Mouse (Mus musculus) layer of hippocampus, adult 2 months (tissue): ENCODE data around the gene Olfr959. TPM values are rescaled to one million over a fixed set of nuclear protein-coding genes. Genes with fewer than 3 reads are reported as not detected.

ENCODE experiments used
- DNase-seq, 2 experiments: peaks; one replicate each; pipeline ENCODE4 v3.0.0; 2022; ENCODE audit warnings: low spot score in 2 of 2
- H3K27ac ChIP-seq: fragments of 200-600 bp; 2 replicates; pipeline ENCODE4 v1.8.1; 2022
- H3K4me3 ChIP-seq: fragments of 200-600 bp; 2 replicates; pipeline ENCODE4 v1.8.1; 2022; ENCODE audit warnings: mild to moderate bottlenecking
- CTCF ChIP-seq: fragments of 200-600 bp; conservative IDR thresholded peaks from 2 replicates; pipeline ENCODE4 v1.8.1; 2022; ENCODE audit warnings: antibody characterized with exemption, mild to moderate bottlenecking, moderate library complexity
- total RNA-seq, 2 experiments: library from RNA; stranded (reverse); gene quantifications; 2 replicates each; pipeline ENCODE4 v1.2.3; 2021

Gene Olfr959
- total RNA-seq, 2 experiments from 2014 or later, result not detected

DNA sequence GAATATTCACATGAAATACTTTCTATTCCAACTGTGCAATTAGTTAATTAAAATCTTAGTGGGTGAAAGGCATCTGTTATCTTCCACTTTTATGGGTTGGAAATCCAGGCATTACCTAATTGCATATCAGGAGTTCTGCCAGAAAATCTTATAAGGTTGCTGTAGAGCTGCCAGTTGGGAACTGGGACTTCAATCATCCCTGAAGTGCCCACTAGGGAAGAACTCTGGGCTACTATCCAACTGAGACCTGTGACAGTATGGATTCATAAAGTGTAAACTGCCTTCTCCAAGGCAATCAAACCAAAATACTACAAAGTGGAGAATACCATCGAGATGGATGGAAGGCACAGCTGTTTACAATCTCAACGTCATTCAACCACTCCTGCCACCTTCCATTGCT lies 21.4 kb downstream of the Olfr959 start, which contains the start of gene Olfr958:
Gene Olfr958 (minus strand): TSS at position 109 of the 400 bp plus-strand sequence.
- TF ChIP-seq CTCF, result peak; percentile 19; the same call in 1 of the 2 replicates
- 0 out of 2 replicates have a peak within 1 kb of the TSS, but pooled peaks have one; percentile 5 for H3K27ac ChIP-seq
- H3K4me3 ChIP-seq, result no peak within 1 kb of the TSS
- DNase-seq, result peak in 1 of 2 experiments; percentile 32

DNA sequence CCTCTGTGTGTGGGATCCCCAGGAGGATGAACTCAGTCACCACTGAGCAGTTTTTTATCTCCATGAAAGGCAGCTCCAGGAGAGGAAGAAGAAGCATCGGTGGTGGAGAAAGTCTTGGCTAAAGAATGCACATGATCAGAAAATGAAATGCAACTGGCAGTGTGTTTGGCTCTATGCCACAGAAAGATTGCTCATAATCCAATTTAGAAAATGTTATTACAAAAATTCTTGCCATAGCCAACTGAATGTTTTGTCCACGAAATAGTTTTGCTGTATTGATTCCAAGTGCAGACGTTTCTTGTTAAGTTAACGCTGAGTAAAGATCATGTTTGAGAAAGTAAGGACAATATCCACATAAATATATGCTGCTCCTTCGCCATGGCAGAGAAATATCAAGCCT lies 24.6 kb downstream of the Olfr959 start:
- no peak for TF ChIP-seq CTCF
- H3K4me3 ChIP-seq, result no peak overlapping the region
- H3K27ac ChIP-seq, result no peak overlapping the region; the same call in 1 of the 2 replicates
- DNase-seq, result peak; percentile 12 to 25

DNA sequence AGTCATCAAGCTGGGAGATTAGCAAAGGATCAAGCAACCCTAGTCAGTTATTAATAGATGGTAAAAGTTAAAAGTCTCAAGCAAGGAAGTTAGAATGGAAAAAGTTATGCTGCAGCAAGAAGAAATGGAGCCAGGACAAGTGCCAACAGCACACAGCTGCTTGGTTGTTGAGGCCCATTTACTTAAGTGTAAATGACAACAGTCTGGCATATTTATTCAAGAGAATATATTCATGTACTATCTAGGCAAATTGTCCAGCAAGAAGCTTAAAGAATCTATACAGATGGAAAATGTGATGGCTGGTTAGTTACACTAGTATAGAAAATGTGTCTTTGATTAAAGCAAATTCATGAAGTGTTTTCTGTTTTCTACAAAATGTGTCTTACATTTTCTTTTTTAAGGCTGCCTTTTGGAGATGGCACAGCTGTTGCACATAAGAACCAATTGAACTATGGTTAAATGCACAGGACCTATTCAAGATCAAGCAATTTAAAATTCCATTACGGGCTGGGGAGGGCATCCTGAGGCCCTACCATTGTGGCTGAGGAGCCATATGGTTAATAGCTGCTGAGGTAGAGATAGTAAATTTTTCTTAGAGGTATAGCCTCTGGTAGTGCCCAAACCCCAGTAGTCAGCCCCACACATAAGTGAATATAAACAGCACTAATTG lies 51.6 kb downstream of the Olfr959 start:
- no peak for TF ChIP-seq CTCF
- DNase-seq, result no peak

More for the DNA sequence above, 51.6 kb downstream of the Olfr959 start:
- Histone ChIP-seq H3K4me3 (no peak overlapping the region), H3K27ac (no peak overlapping the region)

Other genes with a start within 250 kb of the Olfr959 start
- gene Olfr948, start 249.5 kb downstream of the Olfr959 start, total RNA-seq, result not detected
- gene Olfr951, start 188.2 kb downstream of the Olfr959 start, total RNA-seq, result not detected
- not detected for gene Olfr952, start 148.4 kb downstream of the Olfr959 start, total RNA-seq
- not detected for gene Olfr954, start 118.9 kb downstream of the Olfr959 start, total RNA-seq
- not detected for gene Olfr955, start 103.6 kb downstream of the Olfr959 start, total RNA-seq
- not detected for gene Olfr44, start 81.6 kb downstream of the Olfr959 start, total RNA-seq
- not detected for gene Olfr957, start 59.8 kb downstream of the Olfr959 start, total RNA-seq
- not detected for gene Olfr958, start 21.5 kb downstream of the Olfr959 start, total RNA-seq
- 1 to 10 TPM; 3.3 to 4.1 TPM for gene AW551984, start 28.8 kb upstream of the Olfr959 start, total RNA-seq
- not detected for gene Olfr148, start 35.1 kb upstream of the Olfr959 start, total RNA-seq
- not detected for gene Olfr960, start 45.8 kb upstream of the Olfr959 start, total RNA-seq
- not detected for gene Olfr961, start 69.5 kb upstream of the Olfr959 start, total RNA-seq
- not detected for gene Olfr963, start 91.6 kb upstream of the Olfr959 start, total RNA-seq
- gene Olfr149, start 131.5 kb upstream of the Olfr959 start, total RNA-seq, result not detected
- not detected for gene Olfr965, start 135.8 kb upstream of the Olfr959 start, total RNA-seq
- gene Olfr150, start 155.4 kb upstream of the Olfr959 start, total RNA-seq, result not detected
- gene Olfr967, start 170.7 kb upstream of the Olfr959 start, total RNA-seq, result under 1 TPM in 1 of 2 experiments, not detected in 1; 0.41 TPM
- gene Olfr968, start 207.7 kb upstream of the Olfr959 start, total RNA-seq, result not detected
- gene Olfr969, start 215.4 kb upstream of the Olfr959 start, total RNA-seq, result not detected
- gene Olfr970, start 233.3 kb upstream of the Olfr959 start, total RNA-seq, result not detected